Mouse (Mus musculus): ENCODE data around the gene Hs3st2. TPM values are rescaled to one million over a fixed set of nuclear protein-coding genes. Genes with fewer than 3 reads are reported as not detected.

The Hs3st2 gene
- total RNA-seq, 1 experiment from 2014 or later, result not detected

GRCm38 (mm10) chr7:121534386-121534785, 142.7 kb downstream of the Hs3st2 start:
- no peak for ATAC-seq (replicated peaks; ENCODE audit: low read depth, poor library complexity, severe bottlenecking)

DNA sequence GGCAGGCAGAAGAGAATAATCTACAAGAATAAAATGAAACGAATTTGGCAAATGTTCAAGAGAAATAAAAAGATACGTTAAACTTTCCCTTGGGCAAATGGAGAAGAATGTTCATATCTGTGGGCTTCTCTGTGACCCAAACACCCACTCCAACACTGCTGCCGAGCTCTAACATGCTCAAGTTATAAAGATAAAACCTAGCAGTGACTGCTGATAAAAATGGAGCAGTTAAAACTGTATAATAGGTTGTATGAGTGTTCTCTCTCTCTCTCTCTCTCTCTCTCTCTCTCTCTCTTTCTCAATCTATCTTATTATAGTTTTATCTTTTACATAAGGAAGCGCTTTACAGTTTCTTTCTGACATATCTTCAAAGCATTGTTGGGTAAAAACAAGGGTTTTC, 144.3 kb downstream of the Hs3st2 start:
- ATAC-seq (replicated peaks; ENCODE audit: low read depth, poor library complexity, severe bottlenecking), result no peak

DNA sequence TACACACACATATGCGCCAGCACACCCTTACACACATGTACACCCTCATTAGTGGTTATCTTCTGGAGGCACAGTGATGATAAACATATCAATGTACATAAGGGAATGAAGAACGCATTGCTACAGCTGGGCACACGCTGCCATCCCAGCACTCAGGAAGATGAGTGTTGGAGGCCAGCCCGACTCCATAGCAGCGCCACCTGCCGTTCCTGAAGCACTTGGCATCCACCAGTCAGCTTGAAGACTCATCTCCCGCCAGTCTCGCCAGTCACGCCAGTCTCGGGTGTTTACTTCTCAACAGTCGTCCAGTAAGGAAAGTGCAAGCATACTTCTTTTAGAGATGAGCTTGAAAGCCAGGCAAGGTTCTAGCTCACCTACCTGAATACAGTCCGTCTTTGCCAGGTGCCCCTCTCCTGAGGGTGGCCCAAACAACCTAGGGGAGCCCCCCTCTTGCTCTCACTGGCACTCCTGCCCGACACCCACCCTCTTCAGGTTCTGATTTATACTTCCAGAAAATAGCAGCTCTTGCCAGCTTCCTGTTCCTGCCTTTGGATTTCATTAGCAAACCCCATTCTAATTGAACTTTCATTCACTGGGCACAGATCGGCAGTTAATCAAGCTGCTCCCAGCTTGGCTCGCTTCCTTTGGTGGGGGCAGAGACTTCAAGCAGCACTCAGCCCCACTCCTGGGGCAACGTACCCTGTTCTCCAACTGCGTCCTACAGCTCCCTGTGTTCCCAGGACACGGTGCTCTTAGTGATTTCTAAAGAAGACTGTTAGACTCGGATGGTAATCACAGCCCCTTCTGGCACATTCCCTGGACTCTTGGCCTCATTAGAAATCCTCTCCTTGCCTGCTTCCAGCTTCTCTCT, 148.0 kb downstream of the Hs3st2 start:
- peak; percentile 83 for ATAC-seq (replicated peaks; ENCODE audit: low read depth, poor library complexity, severe bottlenecking)

DNA sequence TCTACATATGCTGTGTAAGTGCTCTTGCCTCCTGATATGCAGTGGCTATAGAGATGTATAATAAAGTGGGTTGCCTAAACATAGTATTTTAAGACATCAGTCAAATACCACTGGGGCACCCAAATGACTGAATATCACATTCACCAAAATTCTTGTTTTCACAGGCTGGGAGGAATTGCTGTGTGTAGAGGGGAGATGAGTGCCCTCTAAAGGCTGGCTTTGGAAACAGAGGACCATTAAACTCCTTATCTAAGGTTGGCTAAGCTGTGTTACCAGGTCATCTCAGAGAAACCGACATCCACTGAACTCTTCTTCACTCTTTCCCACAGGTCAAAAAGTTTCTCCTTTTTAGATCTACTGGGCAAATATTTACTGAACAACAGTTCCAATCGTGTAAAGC, 150.8 kb downstream of the Hs3st2 start:
- ATAC-seq (replicated peaks; ENCODE audit: low read depth, poor library complexity, severe bottlenecking), result peak; percentile 52; the same call in 1 of the 2 replicates

DNA sequence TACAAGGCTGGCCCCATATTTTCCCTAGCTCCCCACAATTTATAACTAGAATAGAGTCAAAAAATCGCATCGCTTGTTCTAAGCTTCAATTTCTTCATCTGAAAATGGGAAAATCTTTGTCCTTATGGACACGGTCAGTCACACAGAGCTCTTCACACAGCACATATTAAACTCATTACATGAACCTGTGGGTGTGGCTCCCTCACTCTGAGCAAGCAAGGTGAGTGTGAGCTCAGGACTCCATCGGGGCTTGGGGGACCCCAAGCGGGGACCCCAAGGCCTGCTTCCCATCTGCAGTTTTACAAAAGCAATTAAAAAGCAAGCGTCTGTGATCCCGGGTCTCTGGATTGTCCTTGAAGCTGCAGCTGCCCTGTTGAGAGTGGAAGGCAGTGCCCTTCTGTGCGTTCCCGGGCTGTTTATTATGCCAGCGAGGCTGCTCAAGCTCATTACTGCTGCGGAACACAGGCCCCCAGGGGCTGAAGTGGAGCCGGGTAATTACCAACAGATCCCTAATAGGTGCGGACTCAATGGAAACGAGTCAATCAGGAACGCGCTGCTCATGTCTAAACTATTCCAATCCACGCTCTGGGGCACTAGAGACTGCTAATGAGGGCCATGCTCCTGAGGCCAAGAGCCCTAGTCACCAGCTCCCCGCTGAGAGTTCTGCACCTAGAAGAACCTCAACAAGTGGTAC, 157.8 kb downstream of the Hs3st2 start:
- ATAC-seq (replicated peaks; ENCODE audit: low read depth, poor library complexity, severe bottlenecking), result no peak
